Mouse (Mus musculus) embryonic facial prominence, embryonic 15.5 days (tissue): ENCODE measurements at regions not wholly inside any gene's neighbourhood (a gene's known extent, or its start where the extent isn't known, plus 50 kb on each side); places are given as distances from the start of the nearest gene placed in this dataset.

Experiments used
- ATAC-seq: fragments of 200-750 bp; cut with Nextera tagmentation; 2 replicates; pipeline ENCODE4 v1.8.0; 2017; ENCODE audit warnings: low read depth, moderate TSS enrichment; ENCODE audit not compliant: insufficient number of reproducible peaks, low FRiP score, low TSS enrichment
- H3K27ac ChIP-seq: fragments of 300-500 bp; sonication (generic); replicated peaks from 2 replicates; pipeline ENCODE4 v1.5.1; 2015; ENCODE audit warnings: mild to moderate bottlenecking, inconsistent platforms
- H3K27me3 ChIP-seq: fragments of 300-500 bp; sonication (generic); 2 replicates; pipeline ENCODE4 v1.6.1; 2015; ENCODE audit warnings: inconsistent platforms
- H3K36me3 ChIP-seq: fragments of 300-500 bp; sonication (generic); 2 replicates; pipeline ENCODE4 v1.6.1; 2015; ENCODE audit warnings: mild to moderate bottlenecking, inconsistent platforms
- H3K4me1 ChIP-seq: fragments of 300-500 bp; sonication (generic); 2 replicates; pipeline ENCODE4 v1.6.1; 2015; ENCODE audit warnings: inconsistent platforms
- H3K4me2 ChIP-seq: fragments of 300-500 bp; sonication (generic); replicated peaks from 2 replicates; pipeline ENCODE4 v1.6.1; 2015; ENCODE audit warnings: mild to moderate bottlenecking, inconsistent platforms
- H3K4me3 ChIP-seq: fragments of 300-500 bp; sonication (generic); replicated peaks from 2 replicates; pipeline ENCODE4 v1.5.1; 2015; ENCODE audit warnings: mild to moderate bottlenecking, inconsistent platforms
- H3K9ac ChIP-seq: fragments of 300-500 bp; sonication (generic); 2 replicates; pipeline ENCODE4 v1.6.1; 2015; ENCODE audit warnings: inconsistent platforms
- H3K9me3 ChIP-seq: fragments of 300-500 bp; sonication (generic); replicated peaks from 2 replicates; pipeline ENCODE4 v1.6.1; 2016; ENCODE audit warnings: inconsistent platforms
- WGBS: fragments of 180-500 bp; shearing (Covaris S2); methylation state at CpG from one replicate; pipeline ENCODE4 v1.1.7; 2015; 5-methylcytosine and 5-hydroxymethylcytosine counted together

GRCm38 (mm10) chr17:83918413-83919139 lies 70.8 kb upstream of the Haao start:
- Histone ChIP-seq H3K9ac (no peak overlapping the region), H3K4me1 (peaks cover 64% of the 10 kb centered on the region), H3K4me3 (no peak overlapping the region), H3K36me3 (no peaks in the 10 kb centered on the region), H3K27me3 (no peaks in the 10 kb centered on the region), H3K4me2 (no peak overlapping the region), H3K9me3 (no peaks in the 10 kb centered on the region), H3K27ac (0 out of 2 replicates have a peak overlapping the region, but pooled peaks have one; percentile 34)
- no peak for ATAC-seq
- 58% methylated on average over 9 of the region's 9 CpGs for WGBS

- no peaks in the 10 kb centered on the region for H3K27me3 ChIP-seq
- H3K4me3 ChIP-seq: no peak overlapping the region
- no peak overlapping the region for H3K4me2 ChIP-seq
- no peak overlapping the region for H3K9ac ChIP-seq
- peaks cover 71% of the 10 kb centered on the region for H3K4me1 ChIP-seq
- no peak for ATAC-seq
- 63% methylated on average over 4 of the region's 4 CpGs for WGBS
- H3K9me3 ChIP-seq: no peaks in the 10 kb centered on the region
- no peak overlapping the region for H3K27ac ChIP-seq
- no peaks in the 10 kb centered on the region for H3K36me3 ChIP-seq
Observed at GRCm38 (mm10) chr17:83917781-83918180, 70.0 kb upstream of the Haao start.

GRCm38 (mm10) chr17:83916684-83917166 lies 69.0 kb upstream of the Haao start:
- peak overlapping the region; percentile 15; the same call in 1 of the 2 replicates for H3K9ac ChIP-seq
- 17% methylated on average over 10 of the region's 10 CpGs for WGBS
- peak; percentile 13; the same call in 1 of the 2 replicates for ATAC-seq
- H3K9me3 ChIP-seq: no peaks in the 10 kb centered on the region
- H3K27ac ChIP-seq: peak overlapping the region; percentile 71
- H3K36me3 ChIP-seq: no peaks in the 10 kb centered on the region
- H3K4me2 ChIP-seq: no peak overlapping the region
- no peak overlapping the region for H3K4me3 ChIP-seq
- peaks cover 78% of the 10 kb centered on the region for H3K4me1 ChIP-seq
- no peaks in the 10 kb centered on the region for H3K27me3 ChIP-seq

DNA sequence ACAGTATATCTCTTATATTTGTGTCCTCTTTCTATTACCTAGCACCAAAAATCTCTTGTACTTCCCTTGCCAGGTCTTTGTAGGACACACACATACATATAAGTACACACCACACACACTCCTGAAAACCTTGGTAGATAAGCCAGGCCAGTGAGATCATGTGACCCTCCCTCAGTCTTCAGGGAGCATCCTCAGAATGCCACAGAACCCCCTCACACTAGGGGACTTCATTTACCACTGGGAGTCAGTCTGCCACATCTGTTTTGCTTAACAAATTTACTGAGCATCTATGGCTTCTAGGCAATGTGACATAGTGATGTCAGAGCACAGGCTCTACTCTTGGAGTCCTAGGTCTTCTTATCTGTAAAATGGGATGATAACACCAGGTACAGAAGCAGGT lies 67.3 kb upstream of the Haao start:
- ATAC-seq: no peak
- Histone ChIP-seq H3K4me1 (peaks cover 73% of the 10 kb centered on the region), H3K27ac (peak overlapping the region; percentile 89)

GRCm38 (mm10) chr17:83914603-83915002 lies 66.8 kb upstream of the Haao start:
- Histone ChIP-seq H3K4me1 (peaks cover 73% of the 10 kb centered on the region), H3K27me3 (no peaks in the 10 kb centered on the region), H3K9ac (no peak overlapping the region), H3K9me3 (no peaks in the 10 kb centered on the region), H3K36me3 (no peaks in the 10 kb centered on the region), H3K4me3 (no peak overlapping the region), H3K27ac (peak overlapping the region; percentile 89), H3K4me2 (no peak overlapping the region)
- WGBS: 60% methylated on average over 1 of the region's 1 CpGs
- no peak for ATAC-seq

More for the DNA sequence above, 67.3 kb upstream of the Haao start:
- Histone ChIP-seq H3K4me2 (no peak overlapping the region), H3K9ac (no peak overlapping the region), H3K9me3 (no peaks in the 10 kb centered on the region), H3K4me3 (no peak overlapping the region), H3K36me3 (no peaks in the 10 kb centered on the region), H3K27me3 (no peaks in the 10 kb centered on the region)

GRCm38 (mm10) chr17:83913711-83914415 lies 66.1 kb upstream of the Haao start:
- ATAC-seq: peak; percentile 85
- H3K27me3 ChIP-seq: no peaks in the 10 kb centered on the region
- no peaks in the 10 kb centered on the region for H3K36me3 ChIP-seq
- WGBS: 20% methylated on average over 13 of the region's 13 CpGs
- H3K9ac ChIP-seq: no peak overlapping the region
- no peak overlapping the region for H3K4me2 ChIP-seq
- peaks cover 72% of the 10 kb centered on the region for H3K4me1 ChIP-seq
- no peak overlapping the region for H3K4me3 ChIP-seq
- peak overlapping the region; percentile 89 for H3K27ac ChIP-seq
- H3K9me3 ChIP-seq: no peaks in the 10 kb centered on the region

DNA sequence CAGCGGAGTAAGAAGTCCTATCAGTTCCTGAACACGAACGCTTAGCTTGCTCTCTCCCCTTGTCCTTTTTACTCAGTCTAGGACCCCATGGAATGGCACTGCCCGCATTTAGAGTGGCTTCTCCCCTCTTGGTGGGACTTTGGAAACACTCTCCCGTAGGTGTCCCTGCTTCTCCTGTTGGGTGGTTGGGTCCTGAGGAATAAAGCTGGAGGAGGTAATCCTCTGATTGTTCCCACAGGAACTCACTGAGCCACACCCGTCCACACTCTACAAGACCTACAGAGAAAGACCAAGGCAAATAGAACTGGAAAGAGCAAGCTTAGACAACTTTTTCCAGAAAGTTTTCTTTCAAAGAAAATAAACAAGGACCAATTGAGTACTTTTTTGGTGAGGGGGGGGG lies 64.7 kb upstream of the Haao start:
- H3K36me3 ChIP-seq: no peaks in the 10 kb centered on the region
- H3K4me1 ChIP-seq: peaks cover 58% of the 10 kb centered on the region
- H3K9ac ChIP-seq: no peak overlapping the region
- ATAC-seq: no peak
- 90% methylated on average over 6 of the region's 6 CpGs for WGBS
- peak overlapping the region; percentile 89 for H3K27ac ChIP-seq
- no peaks in the 10 kb centered on the region for H3K9me3 ChIP-seq
- no peak overlapping the region for H3K4me2 ChIP-seq
- H3K4me3 ChIP-seq: no peak overlapping the region
- no peaks in the 10 kb centered on the region for H3K27me3 ChIP-seq

- H3K4me2 ChIP-seq: no peak overlapping the region
- no peaks in the 10 kb centered on the region for H3K9me3 ChIP-seq
- no peaks in the 10 kb centered on the region for H3K36me3 ChIP-seq
- H3K27me3 ChIP-seq: no peaks in the 10 kb centered on the region
- ATAC-seq: no peak
- H3K9ac ChIP-seq: no peak overlapping the region
- WGBS: 87% methylated on average over 6 of the region's 6 CpGs
- H3K27ac ChIP-seq: no peak overlapping the region
- no peak overlapping the region for H3K4me3 ChIP-seq
- H3K4me1 ChIP-seq: peaks cover 24% of the 10 kb centered on the region
Observed at GRCm38 (mm10) chr17:83908811-83909210, 61.0 kb upstream of the Haao start.

- no peak overlapping the region for H3K27ac ChIP-seq
- no peak for ATAC-seq
- peaks cover 23% of the 10 kb centered on the region for H3K4me1 ChIP-seq
- H3K27me3 ChIP-seq: no peaks in the 10 kb centered on the region
- H3K4me3 ChIP-seq: no peak overlapping the region
- H3K36me3 ChIP-seq: no peaks in the 10 kb centered on the region
- H3K9me3 ChIP-seq: no peaks in the 10 kb centered on the region
- no peak overlapping the region for H3K4me2 ChIP-seq
- whole genome bisulfite sequencing: 78% methylated on average over 3 of the region's 3 CpGs
- no peak overlapping the region for H3K9ac ChIP-seq
Observed at GRCm38 (mm10) chr17:83907538-83907937, 59.8 kb upstream of the Haao start.

DNA sequence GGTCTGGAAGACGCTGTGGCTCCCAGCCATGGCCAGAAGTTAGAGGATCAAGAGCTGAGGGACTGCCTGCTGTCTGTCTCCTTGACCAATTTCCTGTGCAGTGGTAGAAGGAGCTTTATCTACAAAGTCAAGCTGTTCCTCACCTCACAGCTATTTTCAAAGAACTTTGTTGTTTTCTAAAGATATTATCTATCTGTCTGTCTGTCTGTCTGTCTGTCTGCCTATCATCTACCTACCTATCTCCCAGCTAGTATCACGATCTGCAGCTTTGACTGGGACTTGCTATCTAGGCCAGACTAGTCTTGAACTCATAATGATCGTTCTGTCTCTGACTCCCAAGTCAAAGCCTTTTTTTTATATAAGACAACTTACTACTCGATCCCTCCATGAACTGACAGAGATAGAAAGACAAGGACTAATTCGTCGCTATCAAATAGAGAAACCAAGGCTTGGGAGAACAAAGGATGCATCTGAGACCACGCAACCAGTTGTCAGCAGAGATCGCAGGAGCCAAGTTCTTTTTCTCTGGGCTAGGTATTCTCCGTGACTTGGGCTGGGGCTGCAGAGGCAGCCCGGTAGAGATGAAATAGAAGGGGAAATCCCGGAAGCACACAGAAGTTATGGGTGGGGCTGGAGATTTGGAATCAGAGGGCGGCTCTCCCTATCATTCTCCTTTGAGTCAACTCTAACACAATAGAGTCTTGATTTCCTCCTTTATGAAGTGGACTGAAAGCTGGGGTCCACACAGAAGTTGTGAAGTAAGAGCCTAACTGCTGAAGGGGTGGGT lies 59.2 kb upstream of the Haao start:
- Histone ChIP-seq H3K4me2 (no peak overlapping the region), H3K36me3 (no peaks in the 10 kb centered on the region), H3K4me1 (peaks cover 24% of the 10 kb centered on the region), H3K9me3 (no peaks in the 10 kb centered on the region), H3K9ac (no peak overlapping the region), H3K27ac (no peak overlapping the region), H3K27me3 (no peaks in the 10 kb centered on the region), H3K4me3 (no peak overlapping the region)
- ATAC-seq: no peak
- 83% methylated on average over 12 of the region's 12 CpGs for WGBS

- H3K27me3 ChIP-seq: no peaks in the 10 kb centered on the region
- ATAC-seq: peak; percentile 64; the same call in 1 of the 2 replicates
- no peak overlapping the region for H3K9ac ChIP-seq
- H3K4me3 ChIP-seq: no peak overlapping the region
- H3K36me3 ChIP-seq: no peaks in the 10 kb centered on the region
- 0 out of 2 replicates have a peak overlapping the region, but pooled peaks have one; percentile 0 for H3K4me2 ChIP-seq
- H3K4me1 ChIP-seq: peaks cover 39% of the 10 kb centered on the region
- WGBS: 2% methylated on average over 7 of the region's 7 CpGs
- no peaks in the 10 kb centered on the region for H3K9me3 ChIP-seq
- H3K27ac ChIP-seq: peak overlapping the region; percentile 71
Observed at GRCm38 (mm10) chr17:83903467-83903866, 55.7 kb upstream of the Haao start.
